Mouse (Mus musculus) spleen, adult 18-20 months (tissue): ENCODE measurements around the gene 6030408B16Rik.
A peak's percentile ranks its signal among the peaks of the same experiment; 100 is the strongest.

Source experiments
- DNase-seq, 2 experiments: peaks; one replicate each; pipeline ENCODE4 v3.0.0; 2022; ENCODE audit warnings: mixed read lengths in 2 of 2

Gene 6030408B16Rik

DNA sequence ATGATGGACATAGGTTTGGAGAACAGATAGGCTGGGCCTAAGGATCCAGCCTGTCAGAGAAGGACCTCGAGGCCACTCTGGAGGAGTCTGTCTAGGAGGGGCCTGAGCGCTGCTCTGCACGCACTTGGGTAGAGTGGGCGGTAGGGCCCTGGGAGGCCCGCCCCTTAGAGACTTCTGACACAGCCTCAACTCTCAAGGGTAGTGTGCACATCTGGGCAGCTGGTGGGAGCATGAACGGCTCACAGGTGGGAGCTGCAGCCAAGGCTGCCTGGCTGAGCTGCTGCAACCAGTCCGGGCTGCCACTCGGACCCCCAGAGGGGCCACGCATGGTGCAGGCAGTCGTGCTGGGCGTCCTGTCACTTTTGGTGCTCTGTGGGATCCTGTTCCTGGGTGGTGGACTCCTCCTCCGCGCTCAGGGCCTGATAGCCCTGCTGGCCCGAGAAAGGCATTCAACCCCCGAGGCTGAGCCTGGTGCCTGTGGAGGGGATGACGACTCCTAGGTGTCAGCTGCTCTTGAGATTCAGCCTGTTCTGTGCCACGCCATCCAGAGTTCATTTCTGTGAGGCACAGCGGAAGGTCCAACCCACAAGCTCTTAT, at the start of gene 6030408B16Rik:
TSS of gene 6030408B16Rik (plus strand) at position 188 of the 597 bp plus-strand sequence.
- no peak for DNase-seq

GRCm38 (mm10) chr15:101244012-101244411, 49.0 kb upstream of the 6030408B16Rik start:
- DNase-seq, result no peak

GRCm38 (mm10) chr15:101246231-101247154, 46.5 kb upstream of the 6030408B16Rik start:
- peak; percentile 89 to 94 for DNase-seq

GRCm38 (mm10) chr15:101247155-101247498, 45.9 kb upstream of the 6030408B16Rik start:
- no peak for DNase-seq

- DNase-seq, result no peak
Measured at GRCm38 (mm10) chr15:101248029-101248710, 44.8 kb upstream of the 6030408B16Rik start.

- no peak for DNase-seq
Measured at GRCm38 (mm10) chr15:101250220-101250800, 42.7 kb upstream of the 6030408B16Rik start.

GRCm38 (mm10) chr15:101251930-101252329, 41.1 kb upstream of the 6030408B16Rik start:
- DNase-seq, result no peak

- DNase-seq, result no peak
Measured at GRCm38 (mm10) chr15:101252614-101253013, 40.4 kb upstream of the 6030408B16Rik start.

DNA sequence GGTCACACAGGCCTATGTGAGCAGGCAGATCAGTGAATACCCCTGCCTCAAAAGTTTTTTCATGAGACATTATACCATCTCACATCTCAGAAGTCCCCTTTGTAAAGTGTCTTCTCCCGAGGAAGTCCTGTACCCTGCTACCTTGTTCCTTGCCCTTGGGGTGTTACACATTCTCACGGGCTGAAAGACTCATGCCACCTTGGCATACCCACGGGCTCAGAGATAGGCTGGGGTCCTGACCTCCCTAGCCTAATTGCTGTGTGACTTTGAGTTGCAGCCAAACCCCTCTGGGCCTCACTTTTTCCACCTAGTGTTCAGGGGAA, 39.5 kb upstream of the 6030408B16Rik start:
- no peak for DNase-seq

DNA sequence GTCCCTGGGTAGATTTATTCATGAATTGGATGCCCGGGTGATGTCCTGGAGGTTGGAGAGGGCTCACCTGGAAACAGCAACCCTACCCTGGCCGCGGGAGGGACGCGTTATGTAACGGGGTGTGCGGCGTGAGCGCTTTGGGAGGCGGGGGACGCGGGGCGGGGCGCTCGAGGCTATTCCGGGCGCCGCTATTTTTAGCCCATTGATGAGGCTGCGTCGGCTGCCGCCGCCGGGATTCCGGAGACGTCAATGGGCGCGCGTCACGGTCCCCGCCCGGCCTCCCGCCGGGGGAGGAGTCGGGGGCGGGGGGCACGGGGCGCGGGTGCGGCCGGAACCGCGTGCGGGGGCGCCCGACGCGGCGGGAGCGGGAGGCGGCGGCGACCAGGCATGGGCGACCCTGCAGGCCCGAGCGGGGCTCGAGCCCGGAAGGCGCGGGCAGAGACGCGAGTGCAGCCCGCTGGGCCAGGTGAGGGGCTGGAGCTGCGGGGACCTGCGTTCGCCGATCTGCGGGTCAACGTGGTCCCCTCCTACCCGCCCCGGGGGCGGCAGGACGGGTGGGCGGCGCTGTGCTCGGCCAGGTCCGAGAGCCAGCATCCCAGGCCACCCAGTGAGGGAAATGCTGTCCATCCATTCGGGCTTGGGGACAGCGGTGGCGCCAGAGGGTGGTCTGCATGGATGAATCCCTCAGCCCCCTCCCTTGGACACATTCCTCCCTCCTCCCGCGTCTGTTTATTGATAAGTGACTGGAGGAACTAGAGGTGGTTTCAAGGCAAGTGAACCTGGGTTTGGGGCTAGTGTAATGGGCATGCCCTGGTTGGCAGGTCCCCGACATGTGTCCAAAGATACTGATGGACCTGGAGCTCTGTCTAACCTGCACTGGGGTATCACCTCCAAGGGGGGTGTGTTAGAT, 38.9 kb upstream of the 6030408B16Rik start, which contains the start of gene Nr4a1:
TSS of gene Nr4a1 (plus strand) at position 384 of the 910 bp plus-strand sequence.
- DNase-seq, result peak; percentile 68 to 71

DNA sequence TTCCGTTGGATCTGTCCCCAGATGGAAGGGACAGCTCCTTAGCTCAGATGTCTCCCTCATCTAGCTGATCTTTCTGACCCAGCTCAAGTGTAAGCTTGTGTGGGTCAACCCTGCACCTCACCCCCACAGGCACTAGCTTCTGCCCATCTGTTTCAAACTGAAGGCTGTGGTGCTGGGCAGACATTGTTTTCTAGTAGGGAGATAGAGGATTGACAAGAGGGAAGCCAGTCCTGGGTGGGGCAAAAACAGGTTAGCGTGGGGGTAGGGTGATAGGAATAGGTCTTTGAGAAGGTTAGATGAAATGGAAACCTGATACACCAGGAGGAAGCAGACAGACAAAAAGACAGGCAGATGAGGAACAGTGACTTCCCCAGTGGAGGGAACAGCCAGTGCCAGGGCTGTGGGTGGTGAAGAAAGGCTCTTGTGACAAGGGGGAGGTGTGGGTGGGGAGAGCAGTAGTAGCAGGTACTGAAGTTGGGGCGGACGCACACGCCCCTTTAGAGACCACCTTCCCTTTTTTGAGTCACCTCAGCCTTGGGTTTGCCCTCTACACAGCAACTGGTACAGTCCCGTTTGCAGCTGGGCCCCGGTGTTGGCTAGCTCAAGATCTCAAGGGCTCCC, 37.1 kb upstream of the 6030408B16Rik start:
- no peak for DNase-seq

DNA sequence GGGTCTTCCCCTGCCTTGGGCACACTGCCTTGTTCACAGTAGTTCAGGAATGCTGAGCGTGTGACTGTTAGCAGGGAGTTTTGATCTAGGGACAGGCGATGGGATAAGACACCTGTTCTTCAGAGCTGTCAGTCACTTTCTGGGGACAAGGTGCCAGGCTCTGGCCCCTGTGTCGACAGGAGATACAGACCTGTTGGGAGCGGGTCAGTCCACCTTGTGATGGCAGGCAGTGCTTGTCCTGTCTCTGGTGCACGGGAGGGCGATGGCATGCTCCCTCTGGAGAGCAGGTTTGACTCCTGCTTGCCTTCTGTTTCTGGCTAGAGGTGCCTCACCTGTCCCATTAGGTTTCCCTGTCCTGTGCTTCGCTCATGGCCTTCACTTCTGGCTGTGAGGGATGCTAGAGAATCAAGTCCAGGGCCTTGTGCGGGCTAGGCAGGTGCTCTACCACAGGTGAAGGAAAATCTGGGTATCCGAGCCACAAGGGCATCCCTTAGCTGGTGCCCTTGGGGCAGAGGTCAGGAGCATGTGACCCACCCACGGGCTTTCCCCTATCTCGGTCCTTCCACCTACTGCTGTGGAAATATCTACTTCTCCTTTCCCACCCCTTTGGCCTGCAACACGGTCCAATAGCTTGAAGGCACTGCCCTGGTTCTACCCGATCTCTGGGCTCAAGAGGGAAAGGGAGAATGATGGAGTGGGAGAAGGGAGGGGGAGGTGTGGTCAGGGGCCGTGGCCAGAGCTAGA, 36.4 kb upstream of the 6030408B16Rik start:
- DNase-seq, result no peak

DNA sequence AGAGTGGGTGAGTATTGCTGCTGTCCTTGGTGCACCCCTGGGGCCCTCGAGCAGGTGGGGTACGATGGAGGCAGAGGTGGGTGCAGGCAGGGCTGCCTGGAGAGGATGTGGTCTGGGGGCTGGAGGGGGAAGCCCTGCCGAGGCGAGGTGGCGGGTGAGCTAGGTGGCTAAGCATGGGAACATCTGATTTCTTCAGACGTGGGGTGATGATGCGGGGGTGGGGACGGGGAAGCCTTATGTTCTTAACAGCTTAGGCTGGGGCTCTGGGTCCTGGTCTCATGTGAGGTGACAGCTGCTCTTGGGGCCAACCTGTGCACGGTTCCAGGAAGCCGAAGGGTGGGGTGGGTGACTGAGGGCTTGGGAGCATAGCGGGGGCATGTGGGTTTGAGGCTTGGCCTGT, 34.6 kb upstream of the 6030408B16Rik start:
- DNase-seq, result peak in 1 of 2 experiments; percentile 37

DNA sequence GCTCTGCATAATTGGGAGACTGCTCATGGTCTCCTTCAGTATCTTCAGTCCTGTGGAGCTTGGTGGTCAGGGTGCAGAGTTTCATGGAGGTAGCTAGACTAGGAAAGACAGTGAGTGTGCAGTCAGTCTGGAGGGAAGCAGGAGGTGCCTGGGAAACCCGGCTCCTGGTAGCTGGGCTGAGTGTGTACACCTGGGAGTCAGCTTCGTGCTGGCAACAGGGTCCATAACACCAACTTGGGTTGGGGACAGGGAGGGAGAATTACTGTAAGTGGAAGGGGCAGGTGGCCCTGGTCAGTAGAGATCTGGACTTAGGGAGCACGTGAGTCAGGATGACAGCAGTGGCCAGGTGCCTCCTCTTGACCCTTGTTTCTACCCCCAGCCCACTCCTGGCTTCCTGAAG, 33.1 kb upstream of the 6030408B16Rik start:
- DNase-seq, result no peak

DNA sequence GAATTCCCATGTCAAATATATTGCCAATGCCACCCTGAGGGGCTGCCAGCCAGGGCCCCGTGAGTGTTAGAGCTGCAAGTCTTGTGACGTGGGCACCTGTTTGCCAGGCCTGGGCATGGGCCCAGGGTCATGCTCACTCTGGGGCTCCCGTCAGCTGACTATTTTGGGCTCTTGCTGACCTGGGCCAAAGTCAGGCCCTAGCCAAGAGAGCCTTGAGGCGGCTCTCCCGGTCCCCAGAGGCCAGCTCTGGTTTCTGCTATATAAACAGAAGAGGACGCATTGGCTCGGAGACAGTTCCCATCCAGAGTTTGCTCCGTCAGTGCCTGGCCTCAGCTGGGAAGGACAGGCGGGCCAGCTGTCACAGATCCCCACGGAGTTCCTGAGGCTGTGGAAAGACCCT, 32.6 kb upstream of the 6030408B16Rik start:
- DNase-seq, result no peak

DNA sequence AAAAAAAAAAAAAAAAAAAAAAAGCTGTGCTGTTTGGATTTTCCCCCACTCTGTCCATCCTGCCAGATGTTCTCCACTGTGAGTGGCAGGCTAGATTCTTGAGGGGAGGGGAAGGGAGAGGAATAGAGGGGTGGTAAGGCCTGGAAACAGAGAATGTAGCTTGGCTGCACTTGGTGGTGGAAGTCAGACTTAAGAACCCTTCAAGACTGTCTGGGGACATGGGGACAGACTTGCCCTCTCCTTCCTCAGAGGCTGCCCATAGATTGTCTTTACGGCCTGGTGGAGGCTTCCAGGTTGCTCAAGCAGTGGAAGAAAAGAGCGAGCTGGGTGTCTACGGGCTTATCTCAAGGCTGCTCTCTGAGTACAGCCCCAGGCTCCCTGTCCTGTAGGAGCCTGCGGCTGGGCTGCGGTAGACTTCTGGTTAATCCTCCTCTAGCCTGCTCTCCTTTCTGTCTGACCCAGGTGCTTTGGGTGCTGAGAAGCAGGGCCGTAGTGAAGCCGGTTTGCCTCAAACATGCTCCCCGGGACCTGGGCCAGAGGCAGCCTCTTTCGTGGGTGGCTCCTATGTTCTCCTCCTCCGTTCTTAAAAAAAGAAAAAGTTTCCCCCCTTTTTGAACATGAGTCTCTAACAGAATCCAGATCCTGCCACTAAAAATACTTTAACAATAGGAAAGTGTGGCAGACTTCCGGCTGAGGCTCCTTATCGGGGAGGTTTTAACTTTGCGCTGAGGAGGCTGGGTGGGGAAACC, 32.0 kb upstream of the 6030408B16Rik start:
- no peak for DNase-seq

- DNase-seq, result peak in 1 of 2 experiments; percentile 58
Measured at GRCm38 (mm10) chr15:101262502-101262901, 30.5 kb upstream of the 6030408B16Rik start.

- peak; percentile 85 to 89 for DNase-seq
Measured at GRCm38 (mm10) chr15:101266132-101266963, 26.7 kb upstream of the 6030408B16Rik start.
